Mouse (Mus musculus) stomach, embryonic 14.5 days (tissue): ENCODE results near the gene Gm44973. TPM values are rescaled to one million over a fixed set of nuclear protein-coding genes. Genes with fewer than 3 reads are reported as not detected.
"Not testable (repeated sequence)": the region's sequence is repeated elsewhere in the genome, so short reads cannot be mapped to it uniquely, and the experiment has no call there.

Experiments used
- ATAC-seq: fragments of 200-750 bp; cut with Nextera tagmentation; 2 replicates; pipeline ENCODE4 v1.8.0; 2017; ENCODE audit warnings: low read depth, moderate TSS enrichment; ENCODE audit not compliant: insufficient number of reproducible peaks, insufficient read depth, low FRiP score
- H3K27ac ChIP-seq: fragments of 300-500 bp; sonication (generic); 2 replicates; pipeline ENCODE4 v1.5.1; 2014; ENCODE audit warnings: mild to moderate bottlenecking, low read length, moderate library complexity, mixed read lengths
- H3K27me3 ChIP-seq: fragments of 300-500 bp; sonication (generic); 2 replicates; pipeline ENCODE4 v1.6.1; 2014; ENCODE audit warnings: low read length, control low read depth, mixed read lengths; ENCODE audit not compliant: control insufficient read depth, insufficient read depth
- H3K36me3 ChIP-seq: fragments of 300-500 bp; sonication (generic); 2 replicates; pipeline ENCODE4 v1.6.1; 2014; ENCODE audit warnings: mild to moderate bottlenecking, control low read depth, low read length, moderate library complexity, mixed read lengths; ENCODE audit not compliant: control insufficient read depth, insufficient read depth
- H3K4me1 ChIP-seq: fragments of 300-500 bp; sonication (generic); 2 replicates; pipeline ENCODE4 v1.6.1; 2014; ENCODE audit warnings: low read length, control low read depth, mixed read lengths; ENCODE audit not compliant: control insufficient read depth, insufficient read depth
- H3K4me2 ChIP-seq: fragments of 300-500 bp; sonication (generic); replicated peaks from 2 replicates; pipeline ENCODE4 v1.6.1; 2014; ENCODE audit warnings: low read depth, low read length, control low read depth
- H3K4me3 ChIP-seq: fragments of 300-500 bp; sonication (generic); 2 replicates; pipeline ENCODE4 v1.5.1; 2014; ENCODE audit warnings: low read depth, low read length, control low read depth
- H3K9ac ChIP-seq: fragments of 300-500 bp; sonication (generic); replicated peaks from 2 replicates; pipeline ENCODE4 v1.6.1; 2014; ENCODE audit warnings: low read depth, mild to moderate bottlenecking, control low read depth, low read length, moderate library complexity, mixed read lengths
- H3K9me3 ChIP-seq: fragments of 300-500 bp; sonication (generic); 2 replicates; pipeline ENCODE4 v1.6.1; 2016; ENCODE audit warnings: low read depth, low read length, control low read depth; ENCODE audit not compliant: control insufficient read depth
- WGBS: fragments of 180-500 bp; shearing (Covaris S2); extraction: QIAGEN DNeasy Blood & Tissue Kit; methylation state at CpG from one replicate; pipeline ENCODE4 v1.1.7; 2014; 5-methylcytosine and 5-hydroxymethylcytosine counted together
- polyA plus RNA-seq: library from polyadenylated mRNA; unstranded; fragments of >200 nt; fragmentation: Nextera tagmentation; extraction: Ambion mirVana; gene quantifications from 2 replicates; pipeline ENCODE4 v1.2.1, GENCODE M21; 2014

The Gm44973 gene
- polyA plus RNA-seq, 1 experiment from 2014 or later = 1.2 TPM

GRCm38 (mm10) chr7:4993999-4994788 lies 21.1 kb upstream of the Gm44973 start:
- WGBS = 60% methylated on average over 50 of the region's 59 CpGs
- H3K9me3 ChIP-seq = peaks cover 12% of the 10 kb centered on the region; the same call in 1 of the 2 replicates

GRCm38 (mm10) chr7:4995268-4996002 lies 19.9 kb upstream of the Gm44973 start:
- Histone ChIP-seq H3K9me3 (peaks cover 12% of the 10 kb centered on the region; the same call in 1 of the 2 replicates), H3K4me3 (peak overlapping the region; percentile 72), H3K4me1 (no peaks in the 10 kb centered on the region; the same call in 1 of the 2 replicates), H3K9ac (peak overlapping the region; percentile 81), H3K27ac (peak overlapping the region; percentile 59), H3K36me3 (peaks cover 17% of the 10 kb centered on the region), H3K4me2 (peak overlapping the region; percentile 45), H3K27me3 (no peaks in the 10 kb centered on the region)
- no peak; the same call in 1 of the 2 replicates for ATAC-seq
- WGBS = 4% methylated on average over 19 of the region's 19 CpGs

More at GRCm38 (mm10) chr7:4993999-4994788, 21.1 kb upstream of the Gm44973 start:
- Histone ChIP-seq H3K27me3 (no peaks in the 10 kb centered on the region), H3K4me3 (no peak overlapping the region; the same call in 1 of the 2 replicates), H3K27ac (no peak overlapping the region), H3K9ac (no peak overlapping the region), H3K4me2 (peak overlapping the region; percentile 45; the same call in 1 of the 2 replicates), H3K36me3 (peaks cover 17% of the 10 kb centered on the region), H3K4me1 (no peaks in the 10 kb centered on the region; the same call in 1 of the 2 replicates)
- ATAC-seq = no peak

- H3K27me3 ChIP-seq = no peaks in the 10 kb centered on the region
- H3K4me1 ChIP-seq = no peaks in the 10 kb centered on the region; the same call in 1 of the 2 replicates
- H3K4me2 ChIP-seq = peak within 1 kb of the TSS; percentile 45
- peak within 1 kb of the TSS; percentile 59 for H3K27ac ChIP-seq
- peak within 1 kb of the TSS; percentile 72 for H3K4me3 ChIP-seq
- peaks cover 17% of the 10 kb centered on the region for H3K36me3 ChIP-seq
- peak within 1 kb of the TSS; percentile 81 for H3K9ac ChIP-seq
- 7% methylated on average over 10 of the region's 26 CpGs for WGBS
- ATAC-seq = peak; percentile 83
- peaks cover 12% of the 10 kb centered on the region; the same call in 1 of the 2 replicates for H3K9me3 ChIP-seq
Measured at GRCm38 (mm10) chr7:4996003-4996895, 19.0 kb upstream of the Gm44973 start, which contains the start of gene Zfp579. Zfp579 (minus strand) TSS chr7:4996158.

- H3K27me3 ChIP-seq = no peaks in the 10 kb centered on the region
- ATAC-seq = no peak
- peaks cover 17% of the 10 kb centered on the region for H3K36me3 ChIP-seq
- H3K4me2 ChIP-seq = peak overlapping the region; percentile 45
- peaks cover 12% of the 10 kb centered on the region; the same call in 1 of the 2 replicates for H3K9me3 ChIP-seq
- no peak overlapping the region; the same call in 1 of the 2 replicates for H3K27ac ChIP-seq
- H3K4me3 ChIP-seq = peak overlapping the region; percentile 72; the same call in 1 of the 2 replicates
- H3K4me1 ChIP-seq = no peaks in the 10 kb centered on the region; the same call in 1 of the 2 replicates
- no peak overlapping the region for H3K9ac ChIP-seq
- 59% methylated on average over 6 of the region's 8 CpGs for WGBS
Measured at GRCm38 (mm10) chr7:4996934-4997333, 18.4 kb upstream of the Gm44973 start.

- 0 out of 2 replicates have a peak, but pooled peaks cover 2% of the 10 kb centered on the region for H3K9me3 ChIP-seq
- H3K27me3 ChIP-seq = no peaks in the 10 kb centered on the region
- no peaks in the 10 kb centered on the region; the same call in 1 of the 2 replicates for H3K4me1 ChIP-seq
- H3K27ac ChIP-seq = no peak overlapping the region
- H3K4me2 ChIP-seq = no peak overlapping the region
- H3K36me3 ChIP-seq = no peaks in the 10 kb centered on the region
- no peak overlapping the region for H3K9ac ChIP-seq
- no peak for ATAC-seq
- WGBS = 75% methylated on average over 2 of the region's 2 CpGs
- no peak overlapping the region for H3K4me3 ChIP-seq
Measured at GRCm38 (mm10) chr7:4999876-5000275, 15.4 kb upstream of the Gm44973 start.

GRCm38 (mm10) chr7:5002876-5003275 lies 12.4 kb upstream of the Gm44973 start:
- H3K27ac ChIP-seq, ATAC-seq, H3K4me1 ChIP-seq, H3K9me3 ChIP-seq, H3K27me3 ChIP-seq, H3K4me2 ChIP-seq, H3K9ac ChIP-seq, H3K4me3 ChIP-seq, H3K36me3 ChIP-seq: not testable (repeated sequence)
- WGBS = 72% methylated on average over 8 of the region's 8 CpGs

GRCm38 (mm10) chr7:5008229-5008628 lies 7.1 kb upstream of the Gm44973 start:
- no peak for ATAC-seq
- Histone ChIP-seq H3K9ac (no peak overlapping the region), H3K4me3 (no peak overlapping the region), H3K4me1 (peaks cover 2% of the 10 kb centered on the region), H3K27ac (no peak overlapping the region), H3K9me3 (0 out of 2 replicates have a peak, but pooled peaks cover 1% of the 10 kb centered on the region), H3K4me2 (no peak overlapping the region), H3K36me3 (peaks cover 56% of the 10 kb centered on the region), H3K27me3 (no peaks in the 10 kb centered on the region)
- 97% methylated on average over 26 of the region's 26 CpGs for WGBS
